Mouse (Mus musculus) olfactory bulb, adult 2 months (tissue): ENCODE measurements around the gene Tnni3k.

Experiments used
- CTCF ChIP-seq: fragments of 200-500 bp; IDR thresholded peaks from 2 replicates; pipeline ENCODE4 v1.5.1; 2012; ENCODE audit warnings: low read depth, mild to moderate bottlenecking, low read length, moderate library complexity; ENCODE audit not compliant: insufficient read depth
- POLR2A ChIP-seq: fragments of 200-500 bp; IDR thresholded peaks from 2 replicates; pipeline ENCODE4 v1.6.1; 2012; ENCODE audit warnings: mild to moderate bottlenecking, low read depth, low read length, moderate library complexity; ENCODE audit not compliant: insufficient read depth

- TF ChIP-seq CTCF (peak; percentile 96), POLR2A (no peak)
These were observed 237.5 kb downstream of the Tnni3k start for GRCm38 (mm10) chr3:154817732-154818131.
